Mouse (Mus musculus) retina, adult 2 months (tissue): ENCODE measurements around the gene Pdcl2.

ENCODE experiments used
- DNase-seq: peaks from one replicate; pipeline ENCODE4 v3.0.0-alpha.2; 2012; ENCODE audit warnings: low read depth, low spot score

Gene Pdcl2

DNA sequence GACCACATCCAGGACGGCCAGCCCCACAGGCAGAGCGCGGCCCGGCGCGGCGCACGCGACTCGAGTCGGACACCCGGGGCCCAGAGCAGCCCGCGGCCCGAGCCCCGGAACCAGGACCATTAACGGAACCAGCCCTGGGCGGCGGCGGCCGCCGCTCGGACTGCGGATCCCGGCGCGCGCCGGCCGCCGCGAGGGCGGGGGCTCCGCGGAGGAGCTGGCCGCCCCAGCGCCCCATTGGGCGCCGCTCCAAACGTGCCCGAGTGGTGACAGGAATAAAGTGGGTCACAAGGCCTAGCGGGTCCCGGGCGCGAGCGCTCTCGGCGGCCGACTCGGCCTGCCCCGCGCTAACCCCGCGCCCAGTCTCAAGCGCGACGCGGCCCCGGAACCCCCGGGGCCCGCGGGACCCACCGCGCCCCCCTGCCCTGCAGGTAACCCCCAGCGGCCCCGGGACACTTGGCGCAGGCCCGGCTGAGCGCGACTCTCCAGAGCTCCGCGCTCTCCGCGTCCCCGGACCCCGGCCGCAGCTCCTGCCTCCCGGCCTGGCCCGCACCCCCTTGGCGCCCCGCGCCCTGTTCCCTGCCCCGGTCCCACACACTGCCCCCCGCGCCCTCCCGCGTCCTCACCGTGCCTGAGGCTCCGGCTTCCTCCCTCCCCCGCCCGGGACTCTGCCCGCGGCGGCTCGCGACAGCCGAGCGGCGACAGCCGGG, 27.1 kb downstream of the Pdcl2 start:
- peak; percentile 66 for DNase-seq

DNA sequence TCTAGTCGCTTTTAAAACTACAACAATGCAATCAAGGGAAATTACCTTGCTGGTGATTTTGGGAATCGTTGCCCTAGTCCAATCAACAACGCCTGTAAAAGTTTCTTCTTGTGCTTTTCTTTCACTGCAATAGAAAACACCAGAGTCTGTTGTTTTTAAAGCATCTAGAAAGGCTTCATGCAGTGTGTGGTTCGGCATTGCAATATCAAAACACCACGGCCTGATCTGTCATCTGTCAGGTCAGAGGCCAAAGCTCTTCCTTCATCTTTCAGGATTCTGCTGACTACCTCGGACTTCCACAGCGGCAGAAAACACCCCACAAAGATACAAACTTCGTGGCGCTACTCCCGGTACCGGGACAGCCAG, 27.6 kb downstream of the Pdcl2 start:
- no peak for DNase-seq

DNA sequence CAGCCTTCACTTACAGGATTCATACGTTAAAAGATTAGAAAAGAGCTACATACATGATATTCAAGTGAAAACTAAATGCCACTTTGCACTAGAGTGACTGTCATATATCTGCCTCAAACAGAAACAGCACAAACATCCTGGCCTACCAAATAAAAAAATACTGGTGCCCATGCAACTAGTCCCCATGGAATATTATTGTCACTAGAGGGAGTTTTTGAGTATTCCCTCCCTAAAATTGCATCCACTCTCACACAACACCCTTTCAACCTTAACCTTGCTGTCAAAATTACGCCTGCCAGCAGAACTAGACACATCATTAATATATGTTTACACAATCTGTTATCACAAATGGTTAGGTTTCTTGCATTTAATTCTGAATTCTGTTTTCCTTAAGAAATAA, 28.9 kb downstream of the Pdcl2 start:
- no peak for DNase-seq

DNA sequence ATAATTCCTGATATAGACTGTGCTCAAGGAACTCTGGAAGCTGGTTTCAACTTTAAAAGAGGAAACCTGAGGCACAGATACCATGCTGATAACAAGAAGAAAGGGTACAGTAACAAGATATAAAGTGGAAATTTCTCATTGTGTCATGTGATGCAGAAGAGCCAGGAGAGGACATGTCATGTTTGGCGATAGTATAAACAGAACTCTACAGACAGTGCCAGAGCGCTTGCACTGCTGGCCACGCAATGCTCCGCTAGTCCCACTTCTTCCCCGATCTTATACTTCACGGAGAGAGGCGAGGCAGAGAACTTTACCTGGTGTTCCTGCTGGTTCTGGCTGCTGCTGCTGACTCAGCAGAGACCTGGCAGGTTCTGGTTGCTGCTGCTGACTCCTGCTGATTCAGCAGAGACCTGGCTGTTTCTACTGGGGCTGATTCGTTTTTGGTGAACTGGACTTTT, 41.7 kb downstream of the Pdcl2 start:
- DNase-seq, result no peak

DNA sequence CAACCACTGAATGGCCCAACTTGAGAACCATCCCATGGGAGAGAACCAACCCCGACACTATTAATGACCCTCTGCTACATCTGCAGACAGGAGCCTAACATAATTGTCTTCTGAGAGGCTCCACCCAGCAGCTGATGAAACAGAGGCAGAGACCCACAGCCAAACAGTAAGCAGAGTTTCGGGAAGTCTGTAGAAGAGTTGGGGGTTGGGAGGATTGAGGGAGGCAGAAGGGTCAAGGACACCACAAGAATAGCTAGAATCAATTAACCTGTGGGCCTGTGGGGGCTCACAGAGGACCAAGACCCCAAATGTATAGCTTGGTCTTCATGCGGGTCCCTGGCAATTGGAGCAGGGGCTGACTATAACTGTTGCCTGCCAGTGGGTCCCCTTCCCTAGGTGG, 42.7 kb downstream of the Pdcl2 start:
- no peak for DNase-seq

DNA sequence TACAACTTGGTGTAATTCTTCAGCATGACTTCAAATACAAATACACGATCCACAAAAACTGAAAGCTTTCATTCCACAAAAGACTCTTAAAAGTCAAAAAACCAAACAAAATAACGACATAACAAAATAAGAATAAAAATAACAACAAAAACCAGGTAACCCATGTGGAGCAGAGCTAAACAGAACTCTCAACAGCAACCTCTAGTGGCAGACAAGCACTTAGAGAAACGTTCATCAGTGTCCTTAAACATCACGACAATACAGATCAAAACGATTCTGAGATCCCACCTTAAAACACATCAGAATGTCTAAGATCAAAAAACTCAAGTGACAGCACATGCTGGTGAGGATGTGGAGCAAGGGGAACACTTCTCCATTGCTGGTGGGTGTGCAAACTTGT, 43.9 kb downstream of the Pdcl2 start:
- DNase-seq, result no peak

DNA sequence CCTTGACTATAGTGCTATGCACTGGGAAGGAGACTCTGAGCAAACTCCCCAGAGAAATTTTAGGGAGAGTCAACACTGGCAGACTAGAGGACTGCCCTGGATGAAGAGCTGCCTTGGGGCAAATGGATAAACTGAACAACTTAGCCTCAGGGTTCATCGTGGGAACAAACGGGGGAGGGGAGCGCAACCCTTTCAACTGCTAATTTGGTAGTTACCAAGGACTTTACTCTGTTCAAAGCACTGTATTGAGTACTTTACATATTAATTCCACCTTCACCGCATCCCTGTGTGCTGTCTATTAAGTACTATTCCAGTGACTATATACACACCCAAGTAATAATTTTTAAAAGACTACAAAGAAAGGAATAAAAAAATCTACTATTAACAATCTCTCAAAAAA, 45.3 kb downstream of the Pdcl2 start:
- DNase-seq, result no peak

DNA sequence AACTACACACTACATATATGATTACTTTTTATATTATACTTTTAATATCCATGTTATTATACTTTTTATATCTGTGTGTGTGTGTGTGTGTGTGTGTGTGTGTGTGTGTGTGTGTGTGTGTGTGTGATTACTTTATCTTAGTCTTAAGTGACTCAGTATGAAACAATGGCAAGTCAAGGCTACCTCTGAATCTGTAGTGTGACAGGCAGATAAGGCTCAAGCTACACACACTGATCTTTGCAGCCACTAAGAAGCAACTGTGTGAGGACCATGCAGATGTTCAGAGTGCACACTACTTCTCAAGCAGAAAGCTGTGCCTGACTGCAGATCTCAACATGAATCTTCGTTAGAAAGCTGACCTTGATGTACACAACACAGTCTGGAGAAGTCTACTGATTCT, 47.1 kb downstream of the Pdcl2 start:
- DNase-seq, result no peak

DNA sequence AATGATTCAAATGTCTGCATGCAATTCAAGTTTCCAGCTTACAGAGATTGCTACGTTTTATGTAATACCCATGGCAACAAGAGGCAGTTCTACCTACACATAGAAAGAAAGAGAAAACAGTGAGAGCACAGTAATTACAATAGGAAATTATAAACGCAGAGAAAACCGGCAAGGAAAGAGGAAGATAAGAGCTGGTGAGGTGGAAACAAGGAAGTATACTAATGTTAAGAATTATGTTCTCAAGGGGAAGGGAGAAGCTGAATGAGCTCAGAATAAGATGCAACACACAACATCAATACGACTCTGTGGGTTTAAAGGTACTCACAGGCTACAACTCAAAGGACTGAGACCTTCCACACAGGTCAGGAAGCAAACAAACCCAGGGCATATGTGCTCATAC, 56.0 kb downstream of the Pdcl2 start:
- no peak for DNase-seq
